Mouse (Mus musculus): Measurements from ENCODE around the gene Phlpp1.

Gene Phlpp1

DNA sequence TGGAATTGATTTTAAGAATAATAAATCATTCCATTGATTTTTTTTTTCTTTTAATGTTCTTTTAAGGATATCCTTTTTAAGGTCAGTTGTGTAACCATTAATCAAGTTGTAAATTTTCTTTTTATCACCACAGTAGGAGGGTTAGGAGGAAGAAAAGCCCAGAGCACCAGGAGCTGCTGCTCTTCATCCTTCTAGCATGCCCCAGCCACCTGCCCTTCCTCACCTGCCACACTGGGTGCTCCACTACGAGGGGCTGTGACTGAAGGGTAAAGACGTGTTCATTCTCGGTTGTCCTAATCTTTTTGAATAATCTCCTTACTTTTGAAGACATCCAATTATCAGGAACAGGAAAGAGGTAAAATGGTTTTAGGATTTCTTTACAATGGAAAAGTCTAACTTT is 22.7 kb downstream of the Phlpp1 start:
- DNase-seq (ENCODE audit: low spot score in 2 of 2): no peak

DNA sequence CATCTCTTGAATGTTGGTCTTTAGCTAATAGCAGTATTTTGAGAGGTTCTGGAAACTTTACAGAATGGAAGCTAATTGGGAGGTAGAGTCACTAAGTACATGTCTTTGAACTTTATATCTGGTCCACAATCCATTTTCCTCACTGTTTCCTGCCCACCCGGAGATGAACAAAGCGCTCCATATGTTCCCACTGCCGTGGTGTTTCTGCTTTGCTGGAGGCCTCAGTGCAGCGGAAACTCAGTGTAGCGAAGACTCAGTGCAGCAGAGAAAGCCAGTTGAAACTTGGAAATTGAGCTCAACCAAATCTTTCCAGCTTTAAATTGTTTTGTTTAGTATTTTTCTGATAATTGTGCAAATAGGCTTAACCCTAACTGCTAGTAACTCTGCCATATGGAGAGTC is 26.4 kb downstream of the Phlpp1 start:
- no peak for DNase-seq (ENCODE audit: low spot score in 2 of 2)

DNA sequence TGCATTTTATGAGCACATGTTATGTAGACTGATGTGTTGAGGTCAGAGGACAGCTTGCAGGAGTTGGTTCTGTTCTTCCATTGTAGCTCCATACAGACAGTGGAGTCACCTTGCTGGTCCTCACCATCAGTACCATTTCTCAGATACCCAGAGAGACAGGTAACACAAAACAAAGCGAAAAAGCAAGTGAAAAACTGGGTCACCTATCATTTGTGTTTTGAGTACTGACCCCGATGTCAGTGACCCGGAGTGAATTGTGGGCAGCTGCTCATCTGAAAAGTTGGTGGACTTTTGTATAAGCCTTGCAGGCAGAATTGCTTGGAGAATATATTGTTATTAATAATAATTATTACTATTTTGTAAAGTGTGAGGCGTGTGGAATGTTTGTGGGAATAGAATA is 27.6 kb downstream of the Phlpp1 start:
- no peak for DNase-seq (ENCODE audit: low spot score in 2 of 2)

DNA sequence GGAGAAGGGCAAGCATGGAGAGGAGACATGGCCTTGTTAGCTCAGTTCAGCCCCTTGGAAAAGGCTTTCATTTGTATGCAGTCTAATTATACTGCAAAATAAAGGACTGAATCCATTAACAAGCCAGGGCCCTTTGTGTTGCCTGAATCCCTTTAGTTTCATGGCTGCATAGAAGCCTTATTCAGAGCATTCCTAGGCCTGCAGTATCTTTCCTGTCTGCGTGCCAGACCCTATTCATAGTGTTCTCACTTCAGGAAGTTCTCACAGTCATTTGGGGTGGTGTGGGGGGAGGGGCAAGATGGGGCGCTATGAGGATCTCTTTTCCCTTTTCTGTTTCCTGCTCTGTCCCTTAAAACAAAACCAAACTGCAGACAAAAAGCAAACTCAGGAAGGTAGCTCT is 28.1 kb downstream of the Phlpp1 start:
- peak; percentile 48 to 70 for DNase-seq (ENCODE audit: low spot score in 2 of 2)

DNA sequence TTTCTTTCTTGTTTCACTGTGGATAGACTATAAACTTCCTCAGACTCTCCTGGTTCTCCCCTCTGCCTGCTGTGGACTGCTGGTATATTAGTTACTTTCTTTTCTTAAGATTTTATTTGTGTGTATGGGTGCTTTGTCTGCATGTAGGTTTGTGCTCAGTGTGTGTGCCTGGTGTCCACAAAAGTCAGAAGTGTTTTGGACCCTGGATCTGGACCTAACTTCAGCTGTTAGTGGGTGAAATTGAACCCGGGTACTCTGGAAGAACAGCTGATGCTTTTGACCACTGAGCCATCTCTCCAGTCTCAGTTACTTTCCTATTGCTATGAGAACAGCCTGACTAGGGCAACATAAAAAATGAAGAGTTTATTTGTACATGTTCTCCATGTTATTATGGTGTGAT is 29.5 kb downstream of the Phlpp1 start:
- DNase-seq (ENCODE audit: low spot score in 2 of 2): no peak

DNA sequence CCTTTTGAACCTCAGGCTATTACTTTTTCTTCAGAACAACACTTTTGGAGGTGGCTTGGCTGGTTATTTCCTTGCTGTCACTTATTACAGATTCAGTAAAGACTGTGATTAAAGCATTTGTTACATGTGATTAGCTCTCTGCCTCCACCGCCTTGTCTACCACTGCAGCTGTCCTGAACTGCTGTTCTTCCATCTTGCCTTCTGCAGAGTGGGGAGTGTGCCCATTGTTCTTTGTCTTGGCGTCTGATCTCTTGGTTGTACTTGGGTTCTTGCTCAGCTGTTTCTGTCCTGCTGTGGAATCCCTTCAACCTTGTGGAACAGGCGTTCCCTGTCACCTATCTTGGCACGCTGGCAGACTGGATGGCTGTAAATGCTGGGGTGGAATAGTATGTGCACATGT is 30.4 kb downstream of the Phlpp1 start:
- DNase-seq (ENCODE audit: low spot score in 2 of 2): no peak

DNA sequence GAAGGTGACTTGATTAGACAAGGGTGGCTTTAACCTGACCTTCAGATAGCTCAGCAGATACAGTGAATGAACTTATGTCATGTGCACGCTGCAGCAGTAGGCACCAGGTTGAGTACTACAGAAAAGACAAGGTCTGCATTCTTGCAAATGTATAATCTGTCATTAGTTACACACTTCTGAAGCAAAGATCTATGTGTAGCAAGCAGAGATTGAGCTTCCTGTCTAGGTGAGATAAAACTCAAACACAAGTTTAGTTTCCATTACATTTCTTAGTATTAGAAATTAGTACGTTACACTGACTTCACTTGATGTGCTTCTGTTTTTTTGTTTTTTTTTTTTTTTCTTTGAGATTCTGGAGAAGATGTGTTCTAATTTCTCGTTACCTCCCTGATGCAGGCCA is 32.4 kb downstream of the Phlpp1 start:
- DNase-seq (ENCODE audit: low spot score in 2 of 2): no peak

DNA sequence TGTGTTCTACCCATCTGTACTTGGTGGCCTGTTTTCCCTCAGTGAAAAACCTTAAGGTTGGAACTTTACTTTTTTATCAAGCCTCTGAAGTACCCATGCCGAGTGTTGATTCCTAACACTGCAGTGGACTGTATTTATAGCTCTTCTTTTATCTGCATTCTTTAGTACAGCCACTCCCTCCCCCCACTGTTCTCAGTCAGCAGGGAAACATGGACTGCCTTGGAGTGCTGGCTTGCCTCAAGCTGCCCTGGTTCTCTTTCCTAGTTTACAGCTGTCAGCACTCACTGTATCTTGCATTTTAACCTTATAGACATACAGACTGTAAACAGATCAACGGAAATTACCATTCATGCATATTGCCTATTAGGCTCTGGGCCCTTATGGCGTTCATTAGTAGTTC is 32.8 kb downstream of the Phlpp1 start:
- DNase-seq (ENCODE audit: low spot score in 2 of 2): peak in 1 of 2 experiments; percentile 26

DNA sequence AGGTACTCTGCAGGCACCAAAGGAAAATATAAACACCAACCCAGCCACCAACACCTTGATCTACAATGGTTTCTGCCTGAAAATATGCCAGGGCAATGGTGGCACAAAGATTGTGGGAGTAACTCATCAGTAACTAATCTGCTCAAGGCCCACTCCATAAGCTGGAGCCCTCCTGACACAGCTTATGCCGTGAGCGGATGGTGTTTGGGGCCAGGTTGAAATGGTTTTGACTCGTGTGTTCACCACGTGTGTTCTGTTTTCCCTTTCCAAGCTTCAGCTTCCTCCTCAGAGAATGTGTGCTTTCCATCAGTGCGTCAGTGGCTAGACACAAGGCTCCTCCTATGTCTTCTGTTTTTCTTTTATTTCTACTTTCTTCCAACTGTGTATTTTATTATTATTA is 37.0 kb downstream of the Phlpp1 start:
- DNase-seq (ENCODE audit: low spot score in 2 of 2): no peak

DNA sequence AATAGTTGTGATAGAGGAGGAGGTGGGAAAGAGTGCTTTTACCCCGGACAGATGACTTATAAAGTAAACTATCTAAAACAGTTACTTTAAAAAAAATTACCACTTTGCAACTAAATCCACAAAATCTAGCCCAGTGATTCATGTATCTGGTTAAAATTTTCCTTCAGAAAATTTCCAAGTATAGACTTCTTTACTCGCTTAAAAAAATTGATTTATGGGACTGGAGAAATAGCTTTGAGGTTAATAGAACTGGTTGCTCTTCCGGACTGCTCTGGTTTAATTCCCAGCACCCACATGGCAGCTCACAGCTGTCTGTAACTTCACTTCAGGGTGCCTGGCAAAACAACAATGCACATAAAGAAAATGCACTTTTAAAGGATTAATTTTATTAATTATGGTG is 38.9 kb downstream of the Phlpp1 start:
- no peak for DNase-seq (ENCODE audit: low spot score in 2 of 2)

DNA sequence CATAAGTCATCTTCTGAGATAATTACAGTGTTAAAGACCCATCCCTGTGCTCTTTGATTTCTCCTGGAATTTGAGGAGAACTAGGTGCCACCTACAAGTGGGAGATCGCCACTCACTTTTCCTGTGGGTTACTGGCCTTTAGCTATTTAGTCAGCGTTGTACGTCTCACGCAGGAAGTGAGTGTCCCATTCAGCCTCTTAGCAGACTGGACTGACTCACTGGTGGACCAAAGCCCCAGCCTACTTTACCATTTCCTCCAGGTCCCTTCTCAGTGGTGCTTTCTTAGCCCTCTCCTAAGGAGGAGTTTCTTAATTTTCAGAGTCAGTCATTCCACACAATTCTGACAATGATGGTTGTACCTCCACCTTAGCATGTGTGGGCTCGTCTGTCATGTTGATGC is 39.6 kb downstream of the Phlpp1 start:
- DNase-seq (ENCODE audit: low spot score in 2 of 2): no peak

DNA sequence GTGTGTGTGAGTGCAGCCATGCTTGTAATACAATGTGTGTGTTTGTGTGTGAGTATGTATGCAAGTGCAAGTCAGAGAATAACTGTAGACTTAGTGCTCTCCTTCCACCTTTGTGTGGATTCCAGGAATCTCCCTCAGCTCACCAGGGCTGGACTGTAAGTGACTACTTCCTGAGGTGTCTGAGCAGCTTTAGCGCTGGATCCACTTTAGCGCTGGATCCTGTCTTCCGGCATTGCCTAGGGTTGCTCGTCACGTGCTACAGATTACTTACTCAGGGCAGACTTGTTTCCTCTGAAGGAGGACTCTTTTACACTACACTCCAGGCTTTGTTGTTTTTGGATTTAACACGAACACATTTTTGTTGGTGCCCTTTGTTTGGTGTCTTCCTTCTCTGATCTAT is 48.9 kb downstream of the Phlpp1 start:
- DNase-seq (ENCODE audit: low spot score in 2 of 2): no peak

DNA sequence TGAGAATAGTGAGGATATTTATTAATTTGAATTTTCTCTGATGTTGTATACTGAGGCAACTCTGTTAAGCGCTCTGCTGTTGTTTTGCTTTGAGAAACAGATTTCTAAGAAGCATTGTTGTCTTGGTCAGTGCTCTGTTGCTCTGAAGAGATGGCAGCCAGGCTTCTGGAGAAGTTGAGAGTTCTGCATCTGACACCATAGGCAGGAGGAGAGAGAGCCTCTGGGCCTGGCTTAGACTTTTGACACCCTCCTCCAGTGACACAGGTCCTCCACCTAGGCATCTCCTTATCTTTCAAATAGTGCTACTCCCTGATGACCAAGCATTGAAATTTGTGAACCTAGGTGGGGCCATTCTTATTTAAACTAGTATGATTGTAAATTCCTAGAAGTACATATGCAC is 49.8 kb downstream of the Phlpp1 start:
- DNase-seq (ENCODE audit: low spot score in 2 of 2): no peak

DNA sequence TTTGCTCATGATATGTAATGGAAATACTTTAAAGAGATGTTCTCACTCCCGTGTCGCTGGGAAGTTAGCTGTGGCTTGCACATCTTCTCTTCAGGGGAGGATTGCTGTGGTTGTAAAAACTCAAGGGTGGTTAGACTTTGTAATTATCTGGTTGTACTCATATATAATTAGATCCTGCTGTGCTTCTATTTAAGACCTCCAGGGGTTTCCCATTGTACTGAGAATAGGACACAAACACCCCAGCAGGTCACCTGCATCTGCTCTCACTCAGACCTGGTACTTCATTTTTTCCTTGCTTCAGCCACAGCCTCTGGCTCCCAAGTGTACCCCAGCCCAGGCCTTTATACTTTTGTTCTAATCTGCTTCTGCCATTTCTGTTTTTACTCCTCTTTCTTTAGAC is 50.4 kb downstream of the Phlpp1 start:
- DNase-seq (ENCODE audit: low spot score in 2 of 2): no peak

DNA sequence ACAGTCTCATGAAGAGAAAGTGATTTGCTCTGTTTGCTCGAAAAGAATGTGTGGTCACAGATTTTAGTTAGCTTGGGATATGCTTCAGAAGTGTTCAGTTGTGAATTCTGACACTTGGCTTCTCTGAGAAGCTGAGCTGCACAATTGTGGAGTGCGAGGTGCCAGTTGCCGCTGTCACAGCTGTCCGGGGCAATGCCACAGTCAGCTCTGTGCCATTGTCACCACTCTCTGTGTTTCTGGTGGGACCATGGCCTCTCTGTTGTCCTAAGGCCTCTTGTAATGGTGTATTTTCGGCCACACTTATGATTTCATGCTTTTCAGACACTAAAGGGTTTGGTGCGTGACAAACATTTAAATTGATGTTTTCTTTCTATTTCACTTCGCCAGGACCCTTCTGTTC is 55.1 kb downstream of the Phlpp1 start:
- no peak for DNase-seq (ENCODE audit: low spot score in 2 of 2)

DNA sequence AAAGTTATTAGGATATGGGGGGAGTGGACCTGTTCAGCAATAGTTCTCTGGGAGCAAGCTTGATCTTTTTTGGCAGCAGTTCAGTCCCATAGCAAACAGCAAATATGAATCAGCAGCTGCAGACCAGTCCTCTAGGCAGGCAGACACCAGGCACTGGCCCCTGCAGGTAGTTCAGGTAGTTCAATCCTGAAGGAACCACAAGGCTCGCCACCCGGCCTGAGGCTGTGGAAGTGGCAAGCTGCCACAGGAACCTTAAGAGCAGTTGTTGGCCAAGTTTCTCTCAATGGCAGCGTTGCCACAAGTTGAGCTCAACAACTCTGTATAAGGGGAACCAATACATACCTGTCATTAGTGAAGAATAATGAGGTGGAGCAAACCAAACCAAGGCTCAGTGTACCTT is 58.8 kb downstream of the Phlpp1 start:
- no peak for DNase-seq (ENCODE audit: low spot score in 2 of 2)

DNA sequence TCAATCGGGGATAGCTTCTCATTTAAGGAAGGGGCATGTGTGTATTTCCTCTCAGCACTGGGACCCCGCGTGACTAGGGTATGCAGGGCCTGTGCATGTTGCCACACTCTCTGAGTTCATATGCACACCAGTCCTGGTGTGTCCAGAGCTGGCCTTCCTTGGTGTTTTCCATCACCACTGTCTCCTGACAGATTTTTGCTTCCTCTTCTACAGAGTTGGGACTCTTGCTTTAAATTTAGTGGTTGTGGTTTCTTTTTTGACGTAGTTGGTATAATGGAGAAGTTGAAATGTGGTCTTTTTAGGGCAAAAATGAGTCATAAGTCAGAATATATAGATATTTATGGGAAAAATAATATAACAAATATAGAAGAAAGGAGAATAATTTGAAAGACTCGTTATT is 59.8 kb downstream of the Phlpp1 start:
- no peak for DNase-seq (ENCODE audit: low spot score in 2 of 2)

DNA sequence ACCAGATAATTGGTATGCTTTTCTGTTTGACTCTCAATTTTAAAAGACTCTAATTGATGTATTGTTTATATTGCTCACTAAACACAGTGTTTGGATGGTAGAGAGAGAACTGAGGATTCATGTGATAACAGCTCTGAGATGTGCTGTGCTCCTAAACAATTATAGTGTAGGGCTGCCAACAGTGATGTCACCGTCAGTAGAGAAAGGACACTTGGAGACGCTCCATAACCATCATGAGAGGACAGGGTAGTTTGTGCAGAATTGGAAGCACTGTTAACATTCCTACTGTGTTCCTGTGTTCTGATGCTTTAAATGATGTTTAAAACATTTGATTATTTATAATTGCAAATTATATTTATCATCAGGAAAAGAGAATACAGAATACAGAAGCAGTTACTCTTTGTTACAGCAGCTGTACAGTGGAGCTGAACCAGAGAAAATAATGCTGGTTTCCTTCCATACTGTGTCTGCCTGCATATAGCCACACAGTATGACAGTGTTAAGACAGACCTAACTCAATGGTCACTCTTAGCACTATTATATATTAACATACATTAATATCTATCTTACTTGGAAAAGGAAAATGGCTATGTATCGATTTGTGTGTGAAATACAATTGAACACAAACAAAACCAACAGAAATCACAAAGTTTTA is 60.4 kb downstream of the Phlpp1 start:
- DNase-seq (ENCODE audit: low spot score in 2 of 2): no peak

DNA sequence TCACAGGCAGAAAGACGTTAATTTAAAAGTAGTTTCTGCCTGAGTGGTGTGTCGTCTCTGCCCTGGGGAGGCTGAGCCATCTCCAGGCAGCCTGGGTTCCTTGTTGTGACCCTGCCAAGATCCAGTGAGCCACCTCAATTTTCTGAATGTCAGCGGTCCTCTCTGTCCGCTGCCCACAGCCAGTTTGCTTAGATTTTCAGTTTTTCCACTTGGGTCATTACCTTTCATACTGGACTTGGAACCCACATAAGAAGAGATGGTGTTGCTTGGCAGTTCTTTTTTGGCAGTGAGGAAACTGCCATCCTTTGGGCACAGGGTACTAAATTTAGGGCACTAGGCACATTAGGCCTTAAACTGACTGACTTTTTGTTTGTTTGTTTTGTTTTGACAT is 60.9 kb downstream of the Phlpp1 start:
- no peak for DNase-seq (ENCODE audit: low spot score in 2 of 2)

DNA sequence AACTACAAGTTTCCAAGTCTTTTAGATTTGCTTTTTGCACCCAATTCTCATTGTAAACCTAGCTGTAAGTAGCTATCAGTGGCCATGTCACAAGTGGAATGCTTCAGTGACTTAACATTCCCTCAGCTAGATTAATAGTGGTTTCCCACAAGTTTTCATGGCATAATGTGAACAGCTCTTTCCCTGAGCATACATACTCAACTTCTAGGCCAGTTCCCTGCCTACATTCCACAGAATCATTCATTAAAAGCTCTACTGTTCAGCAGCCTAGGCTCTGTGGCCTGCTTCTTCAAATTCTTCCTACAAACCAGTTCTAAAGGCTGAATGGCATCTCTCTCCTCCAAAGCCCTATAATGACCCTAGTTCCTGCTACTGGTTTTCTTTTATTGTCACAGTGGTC is 65.4 kb downstream of the Phlpp1 start:
- no peak for DNase-seq (ENCODE audit: low spot score in 2 of 2)

DNA sequence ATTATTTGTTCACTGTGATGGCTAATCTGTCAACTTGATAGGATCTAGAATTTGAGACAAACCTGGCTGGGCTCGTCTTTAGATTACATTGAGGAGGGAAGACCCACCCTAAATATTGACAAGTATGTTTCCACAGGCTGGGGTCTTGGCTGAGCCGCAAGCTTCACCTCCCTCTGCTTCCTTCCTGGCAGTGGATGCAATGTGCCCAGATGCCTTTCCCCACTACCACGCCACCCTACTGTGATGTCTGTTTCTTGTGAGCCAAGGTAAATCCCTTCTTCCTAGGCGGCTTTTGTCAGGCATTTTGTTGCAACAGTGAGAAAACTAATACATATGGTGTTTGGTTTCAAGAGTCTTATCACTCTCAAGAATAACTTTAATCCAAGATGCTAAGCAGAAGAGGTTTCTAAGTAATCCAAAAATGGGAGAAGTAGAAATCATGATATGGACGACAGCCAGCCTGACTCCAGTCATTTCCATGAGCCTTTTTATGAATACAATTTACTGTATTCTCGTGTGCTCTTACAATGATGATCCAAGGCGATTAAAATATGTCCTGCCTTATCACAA is 68.6 kb downstream of the Phlpp1 start:
- no peak for DNase-seq (ENCODE audit: low spot score in 2 of 2)

DNA sequence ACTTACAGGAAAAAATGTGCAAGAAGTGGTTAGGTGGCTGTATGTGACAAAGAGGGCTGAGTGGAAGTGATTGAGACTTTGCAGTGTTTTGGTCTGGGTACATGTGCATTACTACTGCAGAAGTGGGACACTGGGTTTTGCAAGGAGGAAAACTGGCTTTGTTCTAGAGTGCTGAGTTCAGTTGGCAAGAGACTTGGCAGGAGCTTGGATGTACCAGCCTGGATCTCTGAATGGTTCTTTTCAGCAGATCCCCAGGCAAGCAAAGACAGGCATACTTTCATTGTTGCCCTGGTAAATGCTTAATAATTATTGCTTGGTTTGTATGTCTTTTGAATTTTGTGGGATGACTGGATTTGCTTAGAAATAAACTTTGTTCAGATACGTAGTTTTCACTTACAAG is 69.5 kb downstream of the Phlpp1 start:
- peak; percentile 29 to 58 for DNase-seq (ENCODE audit: low spot score in 2 of 2)

DNA sequence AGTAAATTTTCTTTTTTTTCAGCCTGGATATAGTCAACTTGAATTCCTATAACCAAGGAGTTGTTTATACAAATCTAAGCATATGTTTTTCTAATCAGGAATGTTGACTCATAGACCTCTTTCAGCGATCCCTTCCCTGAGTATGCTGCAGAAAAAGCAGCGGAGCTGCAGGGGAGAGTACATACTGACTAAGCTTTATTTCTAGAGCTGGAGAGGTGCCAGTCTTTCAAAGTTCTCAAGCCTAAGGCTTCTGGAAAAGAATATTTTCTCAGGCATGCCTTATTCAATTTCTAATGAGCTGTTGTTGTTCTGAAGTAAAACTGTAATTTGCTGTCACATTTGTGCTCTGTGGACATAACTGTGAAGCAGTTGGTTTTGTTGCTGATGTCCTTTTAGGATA is 70.6 kb downstream of the Phlpp1 start:
- no peak for DNase-seq (ENCODE audit: low spot score in 2 of 2)

DNA sequence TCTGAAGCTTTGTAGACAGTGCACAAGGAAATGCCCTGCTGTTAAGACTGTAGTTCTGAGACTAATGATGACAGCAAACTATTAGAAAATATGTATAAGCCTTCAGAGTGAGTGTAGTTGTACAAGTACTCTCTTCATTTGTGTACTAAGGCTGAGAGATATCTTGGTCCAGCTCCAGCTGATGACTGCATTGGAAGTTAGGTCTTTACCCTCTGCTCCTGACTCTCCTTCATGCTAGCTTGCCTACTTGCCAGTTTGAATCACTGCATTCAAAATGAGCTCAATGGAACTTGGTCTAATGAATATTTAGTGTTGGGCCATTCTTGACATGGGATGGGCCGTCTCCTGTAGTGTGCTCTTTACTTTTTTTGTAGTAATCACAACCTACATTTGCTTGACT is 71.8 kb downstream of the Phlpp1 start:
- no peak for DNase-seq (ENCODE audit: low spot score in 2 of 2)

Measured in right cerebral cortex, postnatal 36 days (tissue).